Mouse (Mus musculus): ENCODE measurements around the gene Tbc1d32. TPM values are rescaled to one million over a fixed set of nuclear protein-coding genes. Genes with fewer than 3 reads are reported as not detected.

Tbc1d32 gene
- 2.7 TPM for polyA plus RNA-seq (2017; shearing (Covaris generic))

DNA sequence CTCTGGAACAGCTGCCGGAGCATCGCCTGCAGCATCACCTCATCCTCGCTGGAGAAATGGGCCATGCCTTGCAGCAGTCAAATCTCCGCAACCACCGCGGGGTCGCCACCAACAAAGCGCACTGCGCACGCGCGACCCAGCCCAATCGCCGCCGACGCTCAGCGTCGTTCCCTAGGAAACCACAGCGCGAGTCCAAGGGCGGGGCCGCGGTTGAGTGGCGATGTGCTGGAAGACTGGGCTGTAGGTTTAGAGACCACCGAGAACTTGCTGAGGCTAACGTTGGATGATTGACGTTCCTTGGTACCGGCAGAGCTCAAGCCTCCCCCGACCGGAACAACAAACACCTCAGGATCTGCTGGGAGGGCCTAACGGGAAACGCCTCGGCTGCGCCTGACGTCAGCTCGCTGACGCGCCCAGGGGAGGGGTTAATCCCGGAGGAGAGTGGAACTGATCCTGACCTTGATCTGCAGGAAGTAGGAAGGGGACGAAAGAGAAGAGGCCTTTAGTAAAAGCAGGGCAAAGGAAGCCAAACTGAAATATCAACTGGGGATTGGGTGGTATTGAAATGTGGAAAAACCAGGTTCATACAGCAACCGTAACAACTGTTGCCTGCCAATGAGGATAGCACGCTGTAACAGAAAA, at the start of gene Tbc1d32:
Tbc1d32 (minus strand) TSS at position 122 of the 642 bp plus-strand sequence.

GRCm38 (mm10) chr10:56106333-56106995, 122.0 kb downstream of the Tbc1d32 start, which contains the start of gene Msl3l2:
TSS of gene Msl3l2 (plus strand) at chr10:56106917.

Other genes starting within 250 kb of the Tbc1d32 start
- gene Msl3l2, start 121.8 kb downstream of the Tbc1d32 start, polyA plus RNA-seq (2017; shearing (Covaris generic)): 3.8 TPM
- 0.25 TPM for gene Gja1, start 148.6 kb upstream of the Tbc1d32 start, polyA plus RNA-seq (2017; shearing (Covaris generic))